Mouse (Mus musculus): ENCODE data around the gene Gla.

DNA sequence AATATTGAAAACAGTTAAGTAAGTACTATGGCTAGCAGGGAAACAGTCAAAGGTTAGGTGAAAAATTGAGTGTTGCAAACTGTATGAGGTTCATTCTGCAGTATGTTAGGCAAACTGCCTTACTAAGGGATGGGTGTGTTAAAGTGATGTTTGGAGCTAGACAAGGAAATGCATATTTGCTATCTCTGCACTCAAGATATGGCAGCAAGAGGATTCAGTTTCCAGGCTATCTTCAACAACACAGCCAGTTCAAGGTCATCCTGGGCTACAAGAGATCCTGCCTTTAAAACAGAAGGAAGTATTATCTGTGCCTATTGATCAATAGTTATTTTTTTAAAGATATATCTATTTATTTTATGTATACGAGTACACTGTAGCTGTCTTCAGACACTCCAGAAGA, 45.4 kb upstream of the Gla start:
- TF ChIP-seq EP300 (IDR thresholded peaks at IDR 0.05; ENCODE audit: insufficient read depth, low read depth, low read length) (no peak), POLR2A (IDR thresholded peaks at IDR 0.05; ENCODE audit: insufficient read depth, low read depth, low read length) (no peak), CTCF (IDR thresholded peaks at IDR 0.05) (no peak)
